Mouse (Mus musculus) adrenal gland, adult 10 weeks (tissue): ENCODE measurements around the gene Gm20834. TPM values are rescaled to one million over a fixed set of nuclear protein-coding genes. Genes with fewer than 3 reads are reported as not detected.

Experiments
- polyA plus RNA-seq: library from polyadenylated mRNA; stranded (reverse); fragments of 350-450 nt; fragmentation: Illumina TruSeq; extraction: RNeasy Lipid Tissue Mini Kit (QIAGEN cat#74804); gene quantifications from one replicate; pipeline ENCODE4 v1.2.3, GENCODE M21; 2014; ENCODE audit warnings: low read depth, low replicate concordance

Gene Gm20834
- polyA plus RNA-seq = not detected

GRCm38 (mm10) chrY:10324489-10324888 lies at the start of gene Gm20834:
Gene Gm20834, minus strand, starts transcription at chrY:10324589.

Other genes starting within 250 kb of the Gm20834 start
- not detected for gene Gm21310, start 177.4 kb downstream of the Gm20834 start, polyA plus RNA-seq
- gene Gm28510, start 88.1 kb upstream of the Gm20834 start, polyA plus RNA-seq = not detected
- not detected for gene Gm20737, start 211.5 kb upstream of the Gm20834 start, polyA plus RNA-seq
- gene Gm21775, start 228.9 kb upstream of the Gm20834 start, polyA plus RNA-seq = not detected